8 mouse cellular contexts compared by ENCODE assay signal in the genomic region with DNA sequence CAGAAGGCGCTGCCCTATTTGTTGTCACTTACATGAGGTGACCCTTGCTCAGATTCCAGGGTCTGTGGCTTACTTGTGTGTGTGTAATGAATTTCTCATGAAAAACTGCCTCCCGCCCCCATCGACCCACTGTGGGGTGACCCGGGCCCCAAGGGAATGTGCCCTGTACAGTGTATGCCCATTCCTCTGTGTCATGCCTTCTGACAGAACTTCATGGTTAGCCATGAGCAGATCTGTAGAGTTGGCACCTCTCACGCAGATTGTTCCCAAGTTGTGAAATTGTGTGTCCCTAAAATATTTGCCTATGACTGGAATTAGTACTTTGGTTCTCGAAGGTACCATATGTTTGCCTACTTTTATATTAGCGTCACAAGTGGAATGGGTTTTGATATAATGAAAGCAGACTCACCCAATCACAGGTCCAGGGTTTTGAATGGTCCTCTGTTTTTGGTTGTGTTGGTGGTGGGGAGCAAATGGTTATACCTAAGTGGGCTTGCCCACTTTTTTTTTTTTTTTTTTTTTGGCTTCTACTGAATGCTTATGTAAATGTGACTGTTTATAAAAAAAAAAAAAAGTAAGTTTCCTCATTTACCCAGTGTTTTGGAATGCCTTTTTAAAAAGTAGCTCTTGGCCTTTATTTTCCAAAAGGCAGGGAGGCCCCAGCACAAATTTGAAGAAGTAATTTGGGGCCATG. TPM values are rescaled to one million over a fixed set of nuclear protein-coding genes. Genes with fewer than 3 reads are reported as not detected.
DNase-seq lines count a peak whose midpoint lies in the region; ATAC-seq and TF ChIP-seq lines count a peak whose summit lies in the region.

No protein-coding gene starts in this region.

- ATAC-seq in forebrain, embryonic 11.5 days (replicated peaks; ENCODE audit: low FRiP score): 0 out of 2 replicates have a peak, but pooled peaks have one; percentile 18
- ATAC-seq in limb, embryonic 14.5 days (ENCODE audit: low FRiP score, low read depth): no peak

- H3K27ac ChIP-seq in left cerebral cortex, adult 2 months: peak overlapping the region; percentile 90
- peak overlapping the region; percentile 70; the same call in 1 of the 2 replicates for H3K27ac ChIP-seq in bone marrow, adult 2 months (ENCODE audit: control insufficient read depth, insufficient read depth, low read depth, low read length, poor library complexity)
- no peak overlapping the region for H3K27ac ChIP-seq in forebrain, embryonic 11.5 days (ENCODE audit: low read depth, low read length)
- H3K27ac ChIP-seq in limb, embryonic 14.5 days (replicated peaks; ENCODE audit: low read depth, low read length): peak overlapping the region; percentile 87; the same call in 1 of the 2 replicates
- peak overlapping the region; percentile 62; the same call in 1 of the 2 replicates for H3K27ac ChIP-seq in olfactory bulb, adult 2 months (ENCODE audit: insufficient read depth, low read depth, low read length)

- intact Hi-C loops in left cerebral cortex, adult 2 months (cut with DNase I): loop anchor here (2.0 kb wide), 1 partner anchor 24 kb away; a partner anchor contains a TSS
- intact Hi-C loops in left cerebral cortex, postnatal 14 days (cut with DNase I): no loop called here

- TF ChIP-seq POLR2A in bone marrow, adult 2 months (IDR thresholded peaks at IDR 0.05; ENCODE audit: borderline replicate concordance, control insufficient read depth, low read depth, low read length): no peak
- no peak for TF ChIP-seq POLR2A in limb, embryonic 14.5 days (IDR thresholded peaks at IDR 0.05; ENCODE audit: borderline replicate concordance, extremely low read depth, insufficient read depth, insufficient read length)
- no peak for TF ChIP-seq POLR2A in olfactory bulb, adult 2 months (IDR thresholded peaks at IDR 0.05; ENCODE audit: insufficient read depth, low read depth, low read length)

- no peaks in the 10 kb centered on the region for H3K9me3 ChIP-seq in forebrain, embryonic 11.5 days (ENCODE audit: control insufficient read depth, low read length)
- H3K9me3 ChIP-seq in limb, embryonic 14.5 days (ENCODE audit: control insufficient read depth, low read length): no peaks in the 10 kb centered on the region

- DNase-seq in left cerebral cortex, adult 2 months (ENCODE audit: extremely low spot score in 1 of 2, low spot score in 2 of 2): no peak
- no peak for DNase-seq in left cerebral cortex, adult 9 months (ENCODE audit: low spot score in 2 of 2)
- DNase-seq in forebrain, embryonic 11.5 days (ENCODE audit: low spot score): no peak
- DNase-seq in limb, embryonic 14.5 days (ENCODE audit: low spot score): no peak
- DNase-seq in gastrocnemius, postnatal 10 days: no peak
- no peak for DNase-seq in left cerebral cortex, postnatal 14 days (ENCODE audit: low spot score in 2 of 2)

- H3K4me3 ChIP-seq in left cerebral cortex, adult 2 months: peak overlapping the region; percentile 80
- H3K4me3 ChIP-seq in bone marrow, adult 2 months (replicated peaks; ENCODE audit: control insufficient read depth, low read depth, low read length): peak overlapping the region; percentile 99
- peak overlapping the region; percentile 51 for H3K4me3 ChIP-seq in forebrain, embryonic 11.5 days (ENCODE audit: low read depth, low read length)
- H3K4me3 ChIP-seq in limb, embryonic 14.5 days (replicated peaks; ENCODE audit: low read length): peak overlapping the region; percentile 64
- H3K4me3 ChIP-seq in olfactory bulb, adult 2 months (ENCODE audit: insufficient read depth, low read depth, low read length): peak overlapping the region; percentile 69

- peak overlapping the region; percentile 52 for H3K4me2 ChIP-seq in forebrain, embryonic 11.5 days (ENCODE audit: low read depth, low read length, severe bottlenecking)
- H3K4me2 ChIP-seq in limb, embryonic 14.5 days (replicated peaks; ENCODE audit: low read depth, low read length, severe bottlenecking): peak overlapping the region; percentile 69

- TF ChIP-seq CTCF in left cerebral cortex, adult 2 months (IDR thresholded peaks at IDR 0.05): no peak
- no peak for TF ChIP-seq CTCF in bone marrow, adult 2 months (IDR thresholded peaks at IDR 0.05; ENCODE audit: control insufficient read depth, insufficient read depth, low read length)
- no peak for TF ChIP-seq CTCF in olfactory bulb, adult 2 months (IDR thresholded peaks at IDR 0.05; ENCODE audit: insufficient read depth, low read depth, low read length)

- no peaks in the 10 kb centered on the region for H3K36me3 ChIP-seq in forebrain, embryonic 11.5 days (ENCODE audit: control insufficient read depth, insufficient read depth, low read length)
- H3K36me3 ChIP-seq in limb, embryonic 14.5 days (ENCODE audit: control insufficient read depth, insufficient read depth, low read length): no peaks in the 10 kb centered on the region

- H3K9ac ChIP-seq in forebrain, embryonic 11.5 days (ENCODE audit: low read length): peak overlapping the region; percentile 72
- H3K9ac ChIP-seq in limb, embryonic 14.5 days (ENCODE audit: low read depth, low read length, severe bottlenecking): peak overlapping the region; percentile 73

- peaks cover 1% of the 10 kb centered on the region for H3K4me1 ChIP-seq in bone marrow, adult 2 months (ENCODE audit: control insufficient read depth, insufficient read depth, low read length)
- no peaks in the 10 kb centered on the region for H3K4me1 ChIP-seq in forebrain, embryonic 11.5 days (replicated peaks; ENCODE audit: control insufficient read depth, insufficient read depth, low read length)
- peaks cover 16% of the 10 kb centered on the region; the same call in 1 of the 2 replicates for H3K4me1 ChIP-seq in limb, embryonic 14.5 days (ENCODE audit: control insufficient read depth, insufficient read depth, low read length)
- no peaks in the 10 kb centered on the region for H3K4me1 ChIP-seq in olfactory bulb, adult 2 months (ENCODE audit: control insufficient read depth, insufficient read depth, low read length)

- WGBS in bone marrow, adult 2 months: 31% methylated on average over 7 of the region's 7 CpGs
- 49% methylated on average over 7 of the region's 7 CpGs for WGBS in forebrain, embryonic 11.5 days
- 32% methylated on average over 7 of the region's 7 CpGs for WGBS in limb, embryonic 14.5 days
- WGBS in olfactory bulb, adult 2 months: 26% methylated on average over 7 of the region's 7 CpGs

- no peaks in the 10 kb centered on the region for H3K27me3 ChIP-seq in forebrain, embryonic 11.5 days (ENCODE audit: control insufficient read depth, insufficient read depth, low read length)
- H3K27me3 ChIP-seq in limb, embryonic 14.5 days (ENCODE audit: control insufficient read depth, insufficient read depth, low read length): no peaks in the 10 kb centered on the region

RNA-seq across cellular contexts. Expression of a gene that starts 24.3 kb away (rescaled TPM):
- total RNA-seq in left cerebral cortex, adult 2 months (2021): 10 to 100 TPM; 59.5 to 69.6 TPM
- polyA plus RNA-seq in bone marrow, adult 2 months (2011; ENCODE audit: insufficient read depth, insufficient read length, low replicate concordance, missing spikeins): 24.1 and 27.3 TPM in 2 replicates
- polyA plus RNA-seq in forebrain, embryonic 11.5 days (2014; fragmentation: Nextera tagmentation; extraction: Ambion mirVana): 138 and 140 TPM in 2 replicates
- 49.8 and 55.6 TPM in 2 replicates for polyA plus RNA-seq in limb, embryonic 14.5 days (2012; rRNA removed)
- 140 and 142 TPM in 2 replicates for polyA plus RNA-seq in limb, embryonic 14.5 days (2014; fragmentation: Nextera tagmentation; extraction: Ambion mirVana)
- polyA plus RNA-seq in olfactory bulb, adult 2 months (2012; ENCODE audit: insufficient read depth, insufficient read length, low replicate concordance, missing spikeins): not detected in 2 replicates
- 10 to 100 TPM; 85.9 to 86.1 TPM for total RNA-seq in gastrocnemius, postnatal 10 days (2021)
- 10 to 100 TPM; 69.5 to 77.7 TPM for total RNA-seq in left cerebral cortex, postnatal 14 days (2021)

RNA-seq across cellular contexts. Expression of a gene that starts 24.3 kb away (rescaled TPM):
- 10 to 100 TPM; 62.5 to 64.3 TPM for total RNA-seq in left cerebral cortex, adult 2 months (2021)
- polyA plus RNA-seq in bone marrow, adult 2 months (2011; ENCODE audit: insufficient read depth, insufficient read length, low replicate concordance, missing spikeins): 11.6 and 17.3 TPM in 2 replicates
- polyA plus RNA-seq in forebrain, embryonic 11.5 days (2014; fragmentation: Nextera tagmentation; extraction: Ambion mirVana): 120 and 138 TPM in 2 replicates
- 73.9 and 76.4 TPM in 2 replicates for polyA plus RNA-seq in limb, embryonic 14.5 days (2012; rRNA removed)
- polyA plus RNA-seq in limb, embryonic 14.5 days (2014; fragmentation: Nextera tagmentation; extraction: Ambion mirVana): 77.7 and 86.6 TPM in 2 replicates
- not detected in 2 replicates for polyA plus RNA-seq in olfactory bulb, adult 2 months (2012; ENCODE audit: insufficient read depth, insufficient read length, low replicate concordance, missing spikeins)
- 10 to 100 TPM; 48.1 to 51.5 TPM for total RNA-seq in gastrocnemius, postnatal 10 days (2021)
- total RNA-seq in left cerebral cortex, postnatal 14 days (2021): 10 to 100 TPM; 75.4 to 87.2 TPM
